Mouse (Mus musculus): ENCODE data around the gene Rasa3.

GRCm38 (mm10) chr8:13718980-13719379, 41.6 kb upstream of the Rasa3 start:
- TF ChIP-seq CTCF (IDR thresholded peaks at IDR 0.05) (no peak), EP300 (IDR thresholded peaks at IDR 0.05) (no peak)

All from lung, postnatal 0 days (tissue).